Mouse (Mus musculus): Measurements from ENCODE around the gene Rars. TPM values are rescaled to one million over a fixed set of nuclear protein-coding genes. Genes with fewer than 3 reads are reported as not detected.
"Not testable (repeated sequence)": the region's sequence is repeated elsewhere in the genome, so short reads cannot be mapped to it uniquely, and the experiment has no call there.

The Rars gene
- polyA plus RNA-seq (2012; rRNA removed): 49.7 and 52.7 TPM in 2 replicates

- peak; percentile 80 for DNase-seq (ENCODE audit: low spot score)
These were observed at the start of gene Rars for GRCm38 (mm10) chr11:35834022-35834760. Gene Rars, minus strand, starts transcription at chr11:35834506.

- no peak for DNase-seq (ENCODE audit: low spot score)
These were observed 48.5 kb upstream of the Rars start for GRCm38 (mm10) chr11:35882777-35883176.

GRCm38 (mm10) chr11:35878559-35878897, 44.2 kb upstream of the Rars start:
- DNase-seq (ENCODE audit: low spot score): no peak

GRCm38 (mm10) chr11:35877651-35878558, 43.6 kb upstream of the Rars start:
- DNase-seq (ENCODE audit: low spot score): no peak

- DNase-seq (ENCODE audit: low spot score): no peak
These were observed 39.4 kb upstream of the Rars start for GRCm38 (mm10) chr11:35873624-35874244.

GRCm38 (mm10) chr11:35870961-35871360, 36.7 kb upstream of the Rars start:
- no peak for DNase-seq (ENCODE audit: low spot score)

- DNase-seq (ENCODE audit: low spot score): no peak
These were observed 31.8 kb upstream of the Rars start for GRCm38 (mm10) chr11:35866140-35866539.

GRCm38 (mm10) chr11:35864981-35865604, 30.8 kb upstream of the Rars start:
- no peak for DNase-seq (ENCODE audit: low spot score)

- no peak for DNase-seq (ENCODE audit: low spot score)
These were observed 29.3 kb upstream of the Rars start for GRCm38 (mm10) chr11:35863653-35864052.

- DNase-seq (ENCODE audit: low spot score): no peak
These were observed 23.2 kb upstream of the Rars start for GRCm38 (mm10) chr11:35857395-35858067.

GRCm38 (mm10) chr11:35856359-35857040, 22.2 kb upstream of the Rars start:
- no peak for DNase-seq (ENCODE audit: low spot score)

- DNase-seq (ENCODE audit: low spot score): no peak
These were observed 21.3 kb upstream of the Rars start for GRCm38 (mm10) chr11:35855567-35855966.

GRCm38 (mm10) chr11:35854941-35855340, 20.6 kb upstream of the Rars start:
- DNase-seq (ENCODE audit: low spot score): no peak

- no peak for DNase-seq (ENCODE audit: low spot score)
These were observed 19.3 kb upstream of the Rars start for GRCm38 (mm10) chr11:35853651-35854050.

GRCm38 (mm10) chr11:35852731-35853130, 18.4 kb upstream of the Rars start:
- no peak for DNase-seq (ENCODE audit: low spot score)

- no peak for DNase-seq (ENCODE audit: low spot score)
These were observed 10.0 kb upstream of the Rars start for GRCm38 (mm10) chr11:35844299-35844698.

GRCm38 (mm10) chr11:35842560-35842959, 8.3 kb upstream of the Rars start:
- not testable (repeated sequence) for DNase-seq (ENCODE audit: low spot score)

GRCm38 (mm10) chr11:35841738-35842325, 7.5 kb upstream of the Rars start:
- no peak for DNase-seq (ENCODE audit: low spot score)

GRCm38 (mm10) chr11:35840806-35841205, 6.5 kb upstream of the Rars start:
- DNase-seq (ENCODE audit: low spot score): not testable (repeated sequence)

- no peak for DNase-seq (ENCODE audit: low spot score)
These were observed 6.0 kb upstream of the Rars start for GRCm38 (mm10) chr11:35840282-35840681.
